Mouse (Mus musculus): ENCODE measurements around the gene Efcab3. TPM values are rescaled to one million over a fixed set of nuclear protein-coding genes. Genes with fewer than 3 reads are reported as not detected.

The Efcab3 gene
- polyA plus RNA-seq, 1 experiment from 2014 or later, result 0.07 TPM

- 91% methylated on average over 1 of the region's 1 CpGs for WGBS
- TF ChIP-seq CTCF (IDR thresholded peaks at IDR 0.05; ENCODE audit: low read depth), result no peak
- Histone ChIP-seq H3K4me1 (replicated peaks; ENCODE audit: control insufficient read depth, insufficient read depth, low read length) (no peaks in the 10 kb centered on the region), H3K9ac (ENCODE audit: low read depth, low read length) (no peak overlapping the region), H3K9me3 (ENCODE audit: control insufficient read depth) (no peaks in the 10 kb centered on the region), H3K4me2 (replicated peaks; ENCODE audit: low read depth) (no peak overlapping the region), H3K36me3 (ENCODE audit: control insufficient read depth, insufficient read depth) (no peaks in the 10 kb centered on the region), H3K27ac (ENCODE audit: low read depth, low read length) (no peak overlapping the region), H3K27me3 (replicated peaks; ENCODE audit: control insufficient read depth, insufficient read depth, low read length) (no peaks in the 10 kb centered on the region), H3K4me3 (ENCODE audit: low read depth, low read length) (no peak overlapping the region)
- no peak for ATAC-seq
Observed at GRCm38 (mm10) chr11:105149766-105150165, 86.4 kb downstream of the Efcab3 start.

GRCm38 (mm10) chr11:105150691-105151090, 87.3 kb downstream of the Efcab3 start:
- Histone ChIP-seq H3K27me3 (replicated peaks; ENCODE audit: control insufficient read depth, insufficient read depth, low read length) (no peaks in the 10 kb centered on the region), H3K4me2 (replicated peaks; ENCODE audit: low read depth) (no peak overlapping the region), H3K9me3 (ENCODE audit: control insufficient read depth) (no peaks in the 10 kb centered on the region), H3K27ac (ENCODE audit: low read depth, low read length) (no peak overlapping the region), H3K4me3 (ENCODE audit: low read depth, low read length) (no peak overlapping the region), H3K36me3 (ENCODE audit: control insufficient read depth, insufficient read depth) (no peaks in the 10 kb centered on the region), H3K4me1 (replicated peaks; ENCODE audit: control insufficient read depth, insufficient read depth, low read length) (no peaks in the 10 kb centered on the region), H3K9ac (ENCODE audit: low read depth, low read length) (no peak overlapping the region)
- 60% methylated on average over 4 of the region's 4 CpGs for WGBS
- TF ChIP-seq CTCF (IDR thresholded peaks at IDR 0.05; ENCODE audit: low read depth), result no peak
- ATAC-seq, result no peak

GRCm38 (mm10) chr11:105151226-105152016, 88.0 kb downstream of the Efcab3 start:
- H3K9ac ChIP-seq (ENCODE audit: low read depth, low read length), result no peak overlapping the region
- no peak for ATAC-seq
- no peak overlapping the region for H3K4me2 ChIP-seq (replicated peaks; ENCODE audit: low read depth)
- no peaks in the 10 kb centered on the region for H3K36me3 ChIP-seq (ENCODE audit: control insufficient read depth, insufficient read depth)
- no peaks in the 10 kb centered on the region for H3K27me3 ChIP-seq (replicated peaks; ENCODE audit: control insufficient read depth, insufficient read depth, low read length)
- H3K9me3 ChIP-seq (ENCODE audit: control insufficient read depth), result no peaks in the 10 kb centered on the region
- no peak overlapping the region for H3K27ac ChIP-seq (ENCODE audit: low read depth, low read length)
- no peaks in the 10 kb centered on the region for H3K4me1 ChIP-seq (replicated peaks; ENCODE audit: control insufficient read depth, insufficient read depth, low read length)
- H3K4me3 ChIP-seq (ENCODE audit: low read depth, low read length), result no peak overlapping the region
- TF ChIP-seq CTCF (IDR thresholded peaks at IDR 0.05; ENCODE audit: low read depth), result no peak
- 29% methylated on average over 17 of the region's 19 CpGs for WGBS

- Histone ChIP-seq H3K9ac (ENCODE audit: low read depth, low read length) (no peak overlapping the region), H3K36me3 (ENCODE audit: control insufficient read depth, insufficient read depth) (no peaks in the 10 kb centered on the region), H3K4me2 (replicated peaks; ENCODE audit: low read depth) (no peak overlapping the region), H3K4me1 (replicated peaks; ENCODE audit: control insufficient read depth, insufficient read depth, low read length) (no peaks in the 10 kb centered on the region), H3K9me3 (ENCODE audit: control insufficient read depth) (no peaks in the 10 kb centered on the region), H3K27me3 (replicated peaks; ENCODE audit: control insufficient read depth, insufficient read depth, low read length) (no peaks in the 10 kb centered on the region), H3K27ac (ENCODE audit: low read depth, low read length) (no peak overlapping the region), H3K4me3 (ENCODE audit: low read depth, low read length) (no peak overlapping the region)
- WGBS, result 62% methylated on average over 3 of the region's 4 CpGs
- no peak for ATAC-seq
- TF ChIP-seq CTCF (IDR thresholded peaks at IDR 0.05; ENCODE audit: low read depth), result no peak
Observed at GRCm38 (mm10) chr11:105152017-105152300, 88.6 kb downstream of the Efcab3 start.

GRCm38 (mm10) chr11:105152357-105152899, 89.0 kb downstream of the Efcab3 start:
- Histone ChIP-seq H3K4me1 (replicated peaks; ENCODE audit: control insufficient read depth, insufficient read depth, low read length) (no peaks in the 10 kb centered on the region), H3K27ac (ENCODE audit: low read depth, low read length) (no peak overlapping the region), H3K9ac (ENCODE audit: low read depth, low read length) (no peak overlapping the region), H3K36me3 (ENCODE audit: control insufficient read depth, insufficient read depth) (no peaks in the 10 kb centered on the region), H3K4me3 (ENCODE audit: low read depth, low read length) (no peak overlapping the region), H3K27me3 (replicated peaks; ENCODE audit: control insufficient read depth, insufficient read depth, low read length) (no peaks in the 10 kb centered on the region), H3K9me3 (ENCODE audit: control insufficient read depth) (no peaks in the 10 kb centered on the region), H3K4me2 (replicated peaks; ENCODE audit: low read depth) (no peak overlapping the region)
- ATAC-seq, result no peak
- TF ChIP-seq CTCF (IDR thresholded peaks at IDR 0.05; ENCODE audit: low read depth), result no peak
- 76% methylated on average over 11 of the region's 11 CpGs for whole genome bisulfite sequencing

- peak; percentile 50 for ATAC-seq
- TF ChIP-seq CTCF (IDR thresholded peaks at IDR 0.05; ENCODE audit: low read depth), result no peak
- WGBS, result 36% methylated on average over 12 of the region's 12 CpGs
Observed at GRCm38 (mm10) chr11:105153068-105153833, 89.9 kb downstream of the Efcab3 start.

More at GRCm38 (mm10) chr11:105153068-105153833, 89.9 kb downstream of the Efcab3 start:
- Histone ChIP-seq H3K9ac (ENCODE audit: low read depth, low read length) (no peak overlapping the region), H3K4me1 (replicated peaks; ENCODE audit: control insufficient read depth, insufficient read depth, low read length) (no peaks in the 10 kb centered on the region), H3K27ac (ENCODE audit: low read depth, low read length) (no peak overlapping the region), H3K4me2 (replicated peaks; ENCODE audit: low read depth) (no peak overlapping the region), H3K27me3 (replicated peaks; ENCODE audit: control insufficient read depth, insufficient read depth, low read length) (no peaks in the 10 kb centered on the region), H3K4me3 (ENCODE audit: low read depth, low read length) (no peak overlapping the region), H3K36me3 (ENCODE audit: control insufficient read depth, insufficient read depth) (no peaks in the 10 kb centered on the region), H3K9me3 (ENCODE audit: control insufficient read depth) (no peaks in the 10 kb centered on the region)

All from intestine, postnatal 0 days (tissue).